Mouse (Mus musculus): ENCODE data around the gene Smc5.

Smc5 gene

GRCm38 (mm10) chr19:23273355-23274053 lies at the start of gene Smc5:
Gene Smc5, minus strand, starts transcription at chr19:23273897.
- DNase-seq, result peak; percentile 89

- no peak for DNase-seq
Observed at GRCm38 (mm10) chr19:23323107-23323506, 49.4 kb upstream of the Smc5 start.

- no peak for DNase-seq
Observed at GRCm38 (mm10) chr19:23317989-23318358, 44.3 kb upstream of the Smc5 start.

- no peak for DNase-seq
Observed at GRCm38 (mm10) chr19:23317295-23317988, 43.7 kb upstream of the Smc5 start.

- DNase-seq, result no peak
Observed at GRCm38 (mm10) chr19:23316851-23317250, 43.2 kb upstream of the Smc5 start.

- no peak for DNase-seq
Observed at GRCm38 (mm10) chr19:23309979-23310378, 36.3 kb upstream of the Smc5 start.

- no peak for DNase-seq
Observed at GRCm38 (mm10) chr19:23306671-23307070, 33.0 kb upstream of the Smc5 start.

- peak; percentile 39 for DNase-seq
Observed at GRCm38 (mm10) chr19:23299987-23300386, 26.3 kb upstream of the Smc5 start.

GRCm38 (mm10) chr19:23298917-23299316 lies 25.2 kb upstream of the Smc5 start:
- no peak for DNase-seq

GRCm38 (mm10) chr19:23297191-23297590 lies 23.5 kb upstream of the Smc5 start:
- DNase-seq, result no peak

- no peak for DNase-seq
Observed at GRCm38 (mm10) chr19:23289251-23289650, 15.6 kb upstream of the Smc5 start.

GRCm38 (mm10) chr19:23281911-23282660 lies 8.4 kb upstream of the Smc5 start:
- DNase-seq, result no peak

GRCm38 (mm10) chr19:23274054-23274724 lies 492 bp upstream of the Smc5 start:
- DNase-seq, result no peak

GRCm38 (mm10) chr19:23256771-23257170 lies 16.9 kb downstream of the Smc5 start:
- no peak for DNase-seq

GRCm38 (mm10) chr19:23246473-23246872 lies 27.2 kb downstream of the Smc5 start:
- no peak for DNase-seq

GRCm38 (mm10) chr19:23225065-23225464 lies 48.6 kb downstream of the Smc5 start:
- DNase-seq, result no peak

GRCm38 (mm10) chr19:23214326-23214725 lies 59.4 kb downstream of the Smc5 start:
- peak; percentile 48 for DNase-seq

- DNase-seq, result no peak
Observed at GRCm38 (mm10) chr19:23211325-23211724, 62.4 kb downstream of the Smc5 start.

GRCm38 (mm10) chr19:23203505-23204053 lies 70.1 kb downstream of the Smc5 start:
- DNase-seq, result no peak

GRCm38 (mm10) chr19:23202106-23202505 lies 71.6 kb downstream of the Smc5 start:
- DNase-seq, result no peak

GRCm38 (mm10) chr19:23193076-23193475 lies 80.6 kb downstream of the Smc5 start:
- no peak for DNase-seq

- no peak for DNase-seq
Observed at GRCm38 (mm10) chr19:23191486-23191885, 82.2 kb downstream of the Smc5 start.

GRCm38 (mm10) chr19:23189744-23190143 lies 84.0 kb downstream of the Smc5 start:
- DNase-seq, result no peak
